Mouse (Mus musculus) limb, embryonic 11.5 days (tissue): ENCODE data around the gene Scube1. TPM values are rescaled to one million over a fixed set of nuclear protein-coding genes. Genes with fewer than 3 reads are reported as not detected.

Source experiments
- ATAC-seq: fragments of 200-750 bp; cut with Nextera tagmentation; 2 replicates; pipeline ENCODE4 v1.8.0; 2017; ENCODE audit warnings: low read depth; ENCODE audit not compliant: insufficient number of reproducible peaks, low FRiP score, low TSS enrichment
- DNase-seq: peaks from one replicate; pipeline ENCODE4 v3.0.0-alpha.2; 2015; ENCODE audit warnings: low spot score
- H3K27ac ChIP-seq: fragments of 300-500 bp; sonication (generic); replicated peaks from 2 replicates; pipeline ENCODE4 v1.5.1; 2014; ENCODE audit warnings: low read depth, mild to moderate bottlenecking, low read length
- H3K27me3 ChIP-seq: fragments of 300-500 bp; sonication (generic); 2 replicates; pipeline ENCODE4 v1.6.1; 2014; ENCODE audit warnings: mild to moderate bottlenecking, low read length, mixed read lengths; ENCODE audit not compliant: control insufficient read depth, insufficient read depth
- H3K36me3 ChIP-seq: fragments of 300-500 bp; sonication (generic); 2 replicates; pipeline ENCODE4 v1.6.1; 2014; ENCODE audit warnings: mild to moderate bottlenecking, low read length, moderate library complexity, mixed read lengths; ENCODE audit not compliant: control insufficient read depth, insufficient read depth
- H3K4me1 ChIP-seq: fragments of 300-500 bp; sonication (generic); 2 replicates; pipeline ENCODE4 v1.6.1; 2014; ENCODE audit warnings: low read length, mixed read lengths; ENCODE audit not compliant: control insufficient read depth, insufficient read depth
- H3K4me2 ChIP-seq: fragments of 300-500 bp; sonication (generic); 2 replicates; pipeline ENCODE4 v1.6.1; 2014; ENCODE audit warnings: low read depth, mild to moderate bottlenecking, moderate library complexity; ENCODE audit not compliant: severe bottlenecking
- H3K4me3 ChIP-seq: fragments of 300-500 bp; sonication (generic); 2 replicates; pipeline ENCODE4 v1.5.1; 2014; ENCODE audit warnings: low read depth, low read length
- H3K9ac ChIP-seq: fragments of 300-500 bp; sonication (generic); 2 replicates; pipeline ENCODE4 v1.6.1; 2014; ENCODE audit warnings: mild to moderate bottlenecking, low read length
- H3K9me3 ChIP-seq: fragments of 300-500 bp; sonication (generic); 2 replicates; pipeline ENCODE4 v1.6.1; 2016; ENCODE audit warnings: low read length; ENCODE audit not compliant: control insufficient read depth
- WGBS: fragments of 180-500 bp; shearing (Covaris S2); extraction: QIAGEN DNeasy Blood & Tissue Kit; methylation state at CpG from one replicate; pipeline ENCODE4 v1.1.7; 2014; 5-methylcytosine and 5-hydroxymethylcytosine counted together
- polyA plus RNA-seq: library from polyadenylated mRNA; unstranded; fragments of >200 nt; fragmentation: Nextera tagmentation; extraction: Ambion mirVana; gene quantifications from 2 replicates; pipeline ENCODE4 v1.2.1, GENCODE M21; 2014

Scube1 gene
- polyA plus RNA-seq, 1 experiment from 2014 or later, result 62.3 TPM

DNA sequence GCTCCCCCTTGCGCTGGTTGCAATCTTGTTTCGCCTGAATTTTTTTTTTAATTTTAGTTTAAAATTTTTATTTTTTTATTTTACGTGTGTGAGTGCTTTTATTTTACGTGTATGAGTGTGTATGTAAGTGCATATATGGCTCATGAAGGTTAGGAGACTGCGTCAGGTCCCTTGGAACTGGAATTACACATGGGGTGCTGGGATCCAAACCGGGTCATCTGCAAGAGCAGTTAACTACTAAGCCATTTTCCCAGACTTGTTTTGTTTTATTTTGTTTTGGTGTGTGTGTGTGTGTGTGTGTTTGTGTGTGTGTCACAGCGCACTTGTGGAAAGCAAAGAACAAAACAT, 129.5 kb downstream of the Scube1 start:
- H3K4me1 ChIP-seq, result peaks cover 11% of the 10 kb centered on the region
- ATAC-seq (no peak), DNase-seq (no peak)
- no peaks in the 10 kb centered on the region for H3K9me3 ChIP-seq
- peak overlapping the region; percentile 87 for H3K4me3 ChIP-seq
- no peaks in the 10 kb centered on the region for H3K27me3 ChIP-seq
- whole genome bisulfite sequencing, result 39% methylated on average over 7 of the region's 7 CpGs
- H3K36me3 ChIP-seq, result no peaks in the 10 kb centered on the region
- H3K4me2 ChIP-seq, result peak overlapping the region; percentile 92; the same call in 1 of the 2 replicates
- H3K9ac ChIP-seq, result peak overlapping the region; percentile 83; the same call in 1 of the 2 replicates
- no peak overlapping the region for H3K27ac ChIP-seq

DNA sequence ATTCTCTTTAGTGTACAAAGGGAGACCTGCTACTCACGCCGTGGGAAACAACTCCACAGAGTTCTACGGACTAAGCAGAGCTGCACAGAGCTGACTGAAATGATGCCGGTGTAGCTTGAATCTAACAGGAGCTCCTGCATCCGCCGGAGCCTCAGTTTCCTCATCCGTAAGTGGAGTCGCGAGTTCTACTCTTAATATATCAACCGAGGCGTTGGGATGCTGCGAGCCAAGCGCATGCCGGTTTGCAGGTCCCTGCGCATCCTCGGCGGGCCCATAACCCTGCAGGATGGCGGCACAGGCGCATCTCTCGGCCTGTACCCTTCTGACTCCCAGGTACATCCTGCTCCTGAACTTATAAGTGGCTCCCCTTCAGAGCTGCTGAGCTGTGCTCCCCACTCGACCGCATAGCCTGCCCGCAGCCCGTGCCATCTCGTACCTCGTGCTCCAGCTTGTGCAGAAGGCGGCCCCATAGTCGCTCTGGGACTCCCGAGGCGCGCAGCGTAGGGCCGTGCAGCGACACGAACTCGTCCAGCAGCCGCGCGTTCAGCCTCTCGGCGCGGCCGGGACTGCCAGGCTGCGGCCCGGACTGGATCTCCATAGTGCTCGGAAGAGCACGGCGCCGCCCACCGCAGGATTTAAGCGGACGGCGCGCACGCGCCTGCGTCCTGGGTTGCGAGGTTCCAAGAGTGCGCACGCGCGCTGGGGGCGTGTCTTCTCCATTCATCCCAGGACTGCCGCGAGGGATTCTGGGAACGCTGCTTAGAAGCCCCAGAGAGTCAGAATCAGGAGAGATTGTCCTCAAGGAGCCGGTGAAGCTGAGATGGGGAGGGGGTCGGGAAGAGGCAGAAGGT, 130.1 kb downstream of the Scube1 start, which contains the start of gene Ttll12:
Ttll12 (minus strand) TSS at position 645 of the 851 bp plus-strand sequence.
- under 1% methylated on average over 68 of the region's 68 CpGs for WGBS
- no peaks in the 10 kb centered on the region for H3K27me3 ChIP-seq
- H3K4me1 ChIP-seq, result peaks cover 11% of the 10 kb centered on the region
- peak within 1 kb of the TSS; percentile 87 for H3K4me3 ChIP-seq
- H3K9ac ChIP-seq, result peak within 1 kb of the TSS; percentile 83
- H3K36me3 ChIP-seq, result peaks cover 2% of the 10 kb centered on the region; the same call in 1 of the 2 replicates
- peak within 1 kb of the TSS; percentile 30; the same call in 1 of the 2 replicates for H3K27ac ChIP-seq
- H3K4me2 ChIP-seq, result peak within 1 kb of the TSS; percentile 92
- no peaks in the 10 kb centered on the region for H3K9me3 ChIP-seq
- DNase-seq (peak; percentile 97), ATAC-seq (peak; percentile 86)

DNA sequence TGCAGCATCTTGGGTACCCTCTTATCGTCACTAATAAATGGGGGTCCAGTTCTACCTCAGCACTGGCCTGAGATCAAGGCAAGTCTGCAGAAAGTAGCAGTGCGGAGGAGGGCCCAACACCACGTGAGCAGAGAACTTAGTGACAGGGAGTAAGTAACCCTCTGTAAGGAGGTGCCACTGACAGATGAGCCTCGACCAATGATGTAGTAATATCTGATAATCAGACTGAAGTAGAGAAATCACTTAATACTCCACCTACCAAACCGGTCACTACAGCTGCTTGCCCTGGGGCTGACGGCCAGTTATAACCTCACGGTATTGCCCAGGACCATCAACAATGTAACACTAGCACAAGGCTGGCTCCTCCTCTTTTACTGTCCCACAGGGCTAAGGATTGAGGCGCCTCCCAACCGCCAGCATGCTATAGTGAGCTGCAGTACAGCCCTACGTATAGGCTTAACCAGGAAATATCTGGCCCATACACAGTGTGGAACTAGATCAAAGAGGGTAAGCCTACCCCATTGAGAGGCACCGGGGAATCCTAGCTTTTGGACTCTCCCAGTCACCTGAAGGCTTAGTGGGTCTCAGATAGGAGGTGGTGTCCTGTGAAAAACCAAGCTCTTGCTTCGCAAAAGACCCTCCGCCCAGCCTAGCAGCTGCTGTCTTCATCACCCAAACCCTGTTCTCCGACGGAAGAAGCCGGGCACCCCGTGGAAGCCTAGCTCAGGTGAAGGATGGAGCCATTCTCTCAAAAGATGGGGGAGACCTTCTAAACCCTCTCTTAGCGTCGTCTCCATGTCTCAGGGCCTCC, 130.9 kb downstream of the Scube1 start:
- peak; percentile 41 for DNase-seq
- WGBS, result 9% methylated on average over 19 of the region's 19 CpGs
- no peaks in the 10 kb centered on the region for H3K27me3 ChIP-seq

DNA sequence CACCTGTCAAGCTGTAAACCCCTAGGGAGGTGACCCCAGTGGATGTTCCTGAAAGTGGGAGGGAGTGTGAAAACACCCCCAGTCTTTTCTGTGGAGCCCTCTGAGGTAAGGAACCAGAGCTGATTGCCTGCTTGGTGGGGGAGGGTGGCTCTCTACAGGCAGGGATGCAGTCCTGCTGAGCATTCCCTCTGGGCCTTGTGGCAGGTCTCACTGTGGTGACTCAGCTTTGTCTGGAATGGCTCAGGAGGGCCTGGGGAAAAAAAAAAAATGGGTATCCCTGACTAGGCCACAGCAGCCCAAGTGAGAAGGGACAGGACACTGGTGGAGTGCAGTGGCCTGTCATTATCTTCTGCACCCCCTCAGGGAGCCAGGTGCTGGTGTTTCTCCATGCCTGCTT, 131.6 kb downstream of the Scube1 start:
- peaks cover 5% of the 10 kb centered on the region; the same call in 1 of the 2 replicates for H3K36me3 ChIP-seq
- H3K27me3 ChIP-seq, result no peaks in the 10 kb centered on the region
- no peak overlapping the region for H3K9ac ChIP-seq
- no peaks in the 10 kb centered on the region for H3K9me3 ChIP-seq
- H3K4me3 ChIP-seq, result no peak overlapping the region
- ATAC-seq, result no peak
- H3K27ac ChIP-seq, result no peak overlapping the region
- H3K4me1 ChIP-seq, result peaks cover 11% of the 10 kb centered on the region
- peak overlapping the region; percentile 92; the same call in 1 of the 2 replicates for H3K4me2 ChIP-seq
- no peak for DNase-seq

More for the DNA sequence above, 130.9 kb downstream of the Scube1 start:
- H3K27ac ChIP-seq, result peak overlapping the region; percentile 30; the same call in 1 of the 2 replicates
- H3K4me3 ChIP-seq, result peak overlapping the region; percentile 87
- peaks cover 11% of the 10 kb centered on the region for H3K4me1 ChIP-seq
- H3K36me3 ChIP-seq, result peaks cover 2% of the 10 kb centered on the region; the same call in 1 of the 2 replicates
- no peaks in the 10 kb centered on the region for H3K9me3 ChIP-seq
- peak; percentile 44; the same call in 1 of the 2 replicates for ATAC-seq
- peak overlapping the region; percentile 83 for H3K9ac ChIP-seq
- H3K4me2 ChIP-seq, result peak overlapping the region; percentile 92

DNA sequence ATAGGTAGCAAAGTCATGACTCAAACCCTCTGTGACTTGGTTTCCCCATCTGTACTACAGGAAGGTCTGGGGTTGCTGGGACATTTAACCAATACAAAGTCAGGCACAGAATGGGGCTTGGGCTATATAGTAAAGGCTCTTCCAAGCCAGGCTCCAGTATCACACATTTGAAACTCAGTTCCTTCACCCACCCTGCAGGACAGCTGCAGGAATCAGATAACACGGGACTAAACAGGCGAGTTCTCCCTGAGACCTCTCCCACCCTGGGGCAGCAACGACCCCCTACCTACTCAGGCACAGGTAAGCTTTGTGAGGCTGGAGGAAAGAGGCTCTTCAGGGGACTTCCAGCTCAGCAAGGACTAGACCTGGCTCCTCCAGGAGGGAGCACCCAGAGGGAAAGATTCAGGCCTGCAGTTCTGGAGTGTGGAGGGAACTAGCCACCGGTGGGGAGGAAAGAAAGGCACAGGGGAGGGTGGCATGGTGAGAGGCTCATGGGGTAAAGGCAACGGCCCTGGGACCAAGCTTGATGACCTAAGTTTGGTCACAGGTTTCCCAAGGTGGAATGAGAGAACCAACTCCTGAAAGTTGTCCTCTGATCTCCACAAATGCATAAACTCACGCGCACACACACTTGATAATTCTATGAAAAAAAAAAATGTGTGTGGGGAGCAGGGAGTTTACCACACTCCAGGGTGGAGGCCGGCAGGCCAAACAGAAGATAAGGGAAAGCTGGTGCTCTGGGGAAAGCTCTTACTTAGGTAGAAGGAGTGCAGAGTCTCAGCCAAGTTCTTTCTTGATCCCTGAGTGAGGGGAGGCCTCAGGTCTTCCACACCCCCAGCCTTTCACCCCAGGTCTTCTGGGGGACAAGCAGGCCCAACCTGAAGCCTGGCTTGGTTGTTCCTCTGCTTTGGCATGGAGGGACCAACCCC, 132.3 kb downstream of the Scube1 start:
- Histone ChIP-seq H3K36me3 (peaks cover 7% of the 10 kb centered on the region; the same call in 1 of the 2 replicates), H3K4me1 (peaks cover 11% of the 10 kb centered on the region), H3K9ac (no peak overlapping the region), H3K27ac (no peak overlapping the region), H3K4me2 (no peak overlapping the region), H3K4me3 (no peak overlapping the region), H3K27me3 (no peaks in the 10 kb centered on the region), H3K9me3 (no peaks in the 10 kb centered on the region)
- DNase-seq (no peak), ATAC-seq (no peak)
- 77% methylated on average over 8 of the region's 8 CpGs for WGBS

DNA sequence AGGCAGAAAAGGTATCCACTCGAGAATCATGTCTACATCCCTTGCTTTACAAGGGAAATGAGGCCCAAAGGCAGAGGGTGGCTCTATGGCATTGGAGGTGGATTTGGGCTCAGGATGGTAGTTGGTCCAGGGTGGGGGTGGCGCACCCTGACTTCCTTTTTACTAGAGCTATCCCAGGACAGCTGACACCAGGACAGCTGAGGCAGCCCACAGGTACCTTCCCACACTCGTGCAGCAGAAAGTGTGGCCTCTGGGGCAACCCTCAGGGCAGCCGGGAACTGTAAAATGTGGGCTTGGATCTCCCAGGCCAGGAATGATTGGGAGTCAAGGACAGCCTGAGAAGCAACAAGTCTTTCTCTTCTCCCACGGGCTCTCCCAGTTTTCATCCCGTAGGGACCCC, 133.1 kb downstream of the Scube1 start:
- H3K36me3 ChIP-seq, result peaks cover 14% of the 10 kb centered on the region
- H3K4me2 ChIP-seq, result no peak overlapping the region
- no peak overlapping the region for H3K27ac ChIP-seq
- H3K4me1 ChIP-seq, result peaks cover 11% of the 10 kb centered on the region
- no peak overlapping the region for H3K4me3 ChIP-seq
- 86% methylated on average over 6 of the region's 6 CpGs for WGBS
- no peaks in the 10 kb centered on the region for H3K27me3 ChIP-seq
- no peak for DNase-seq
- no peak overlapping the region for H3K9ac ChIP-seq
- peaks cover under 1% of the 10 kb centered on the region; the same call in 1 of the 2 replicates for H3K9me3 ChIP-seq
- no peak for ATAC-seq

DNA sequence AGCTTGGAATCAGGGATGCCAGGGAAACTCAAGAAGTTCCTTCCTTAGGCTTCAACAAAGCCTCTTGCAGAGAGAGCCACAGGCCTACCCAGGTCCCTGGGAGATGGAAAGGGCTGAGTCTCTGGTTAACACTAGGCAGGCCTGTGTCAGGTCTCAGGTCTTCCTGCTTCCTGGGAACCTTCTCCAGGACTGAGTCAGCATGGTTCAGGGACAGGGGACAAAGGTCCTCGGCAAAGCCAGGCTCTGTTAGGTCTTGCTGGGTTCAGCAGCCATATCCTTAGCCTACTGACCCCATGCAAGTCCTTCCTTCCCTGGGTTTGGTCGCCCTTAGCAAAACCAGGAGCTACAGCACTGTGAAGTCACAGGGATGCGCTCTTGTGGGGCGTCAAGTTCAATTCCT, 134.0 kb downstream of the Scube1 start:
- Histone ChIP-seq H3K4me3 (no peak overlapping the region), H3K36me3 (peaks cover 23% of the 10 kb centered on the region)
- no peak for ATAC-seq

More for the DNA sequence above, 134.0 kb downstream of the Scube1 start:
- H3K27me3 ChIP-seq, result no peaks in the 10 kb centered on the region
- H3K9ac ChIP-seq, result no peak overlapping the region
- WGBS, result 80% methylated on average over 4 of the region's 4 CpGs
- peaks cover 2% of the 10 kb centered on the region; the same call in 1 of the 2 replicates for H3K9me3 ChIP-seq
- no peak for DNase-seq
- no peak overlapping the region for H3K27ac ChIP-seq
- no peak overlapping the region for H3K4me2 ChIP-seq
- peaks cover 11% of the 10 kb centered on the region for H3K4me1 ChIP-seq
